Mouse (Mus musculus) myocyte (in vitro differentiated cells): ENCODE results near the gene Eef1a1. TPM values are rescaled to one million over a fixed set of nuclear protein-coding genes. Genes with fewer than 3 reads are reported as not detected.
"Not testable (repeated sequence)": the region's sequence is repeated elsewhere in the genome, so short reads cannot be mapped to it uniquely, and the experiment has no call there.

Experiments used
- H3K27me3 ChIP-seq: one replicate; pipeline ENCODE4 v1.6.1; 2011; ENCODE audit not compliant: control insufficient read depth, insufficient read depth, insufficient read length
- H3K36me3 ChIP-seq: one replicate; pipeline ENCODE4 v1.6.1; 2011; ENCODE audit not compliant: control insufficient read depth, insufficient read depth
- H3K4me2 ChIP-seq: one replicate; pipeline ENCODE4 v1.6.1; 2011; ENCODE audit warnings: low read depth, control low read depth
- H3K4me3 ChIP-seq: one replicate; pipeline ENCODE4 v1.5.1; 2011; ENCODE audit warnings: mild to moderate bottlenecking, control low read depth, moderate library complexity
- H3K79me2 ChIP-seq: one replicate; pipeline ENCODE4 v1.6.1; 2011; ENCODE audit not compliant: control insufficient read depth, insufficient read depth
- H3ac ChIP-seq: one replicate; pipeline ENCODE4 v1.6.1; 2011; ENCODE audit not compliant: control insufficient read depth, insufficient read length
- CEBPB ChIP-seq: IDR thresholded peaks from 2 replicates; pipeline ENCODE4 v1.6.1; 2011; ENCODE audit warnings: mild to moderate bottlenecking, moderate library complexity; ENCODE audit not compliant: poor library complexity, insufficient read depth, severe bottlenecking
- E2F4 ChIP-seq: IDR thresholded peaks from one replicate; pipeline ENCODE4 v1.6.1; 2011; ENCODE audit warnings: mild to moderate bottlenecking, control low read depth, moderate library complexity; ENCODE audit not compliant: insufficient read depth
- MAX ChIP-seq: IDR thresholded peaks from one replicate; pipeline ENCODE4 v1.6.1; 2011; ENCODE audit warnings: low read depth, mild to moderate bottlenecking, control low read depth
- MYOD1 ChIP-seq, 3 experiments: IDR thresholded peaks; one replicate each; pipeline ENCODE4 v1.6.1; 2011; ENCODE audit warnings: control low read depth in 2 of 3, low read depth in 2 of 3, mild to moderate bottlenecking in 2 of 3, moderate library complexity in 1 of 3; ENCODE audit not compliant: insufficient read length in 2 of 3, control insufficient read depth in 1 of 3
- MYOG ChIP-seq, 3 experiments: IDR thresholded peaks; one replicate each; pipeline ENCODE4 v1.6.1; 2011; ENCODE audit warnings: control low read depth in 2 of 3, low read depth in 2 of 3, mild to moderate bottlenecking in 2 of 3; ENCODE audit not compliant: insufficient read length in 2 of 3, control insufficient read depth in 1 of 3, insufficient read depth in 1 of 3
- POLR2A ChIP-seq: IDR thresholded peaks from one replicate; pipeline ENCODE4 v1.6.1; 2011; ENCODE audit warnings: low read depth, mild to moderate bottlenecking, control low read depth, moderate library complexity; ENCODE audit not compliant: insufficient read length
- POLR2AphosphoS2 ChIP-seq: IDR thresholded peaks from one replicate; pipeline ENCODE4 v1.6.1; 2011; ENCODE audit warnings: low read depth, control low read depth; ENCODE audit not compliant: insufficient read length
- REST ChIP-seq: IDR thresholded peaks from one replicate; pipeline ENCODE4 v1.6.1; 2011; ENCODE audit warnings: mild to moderate bottlenecking, control low read depth, moderate library complexity; ENCODE audit not compliant: insufficient read depth, insufficient read length
- SRF ChIP-seq: IDR thresholded peaks from one replicate; pipeline ENCODE4 v1.6.1; 2011; ENCODE audit warnings: low read depth; ENCODE audit not compliant: control insufficient read depth, insufficient read length
- TCF12 ChIP-seq: IDR thresholded peaks from one replicate; pipeline ENCODE4 v1.6.1; 2011; ENCODE audit warnings: mild to moderate bottlenecking, control low read depth; ENCODE audit not compliant: poor library complexity, insufficient read depth, severe bottlenecking
- TCF3 ChIP-seq: IDR thresholded peaks from one replicate; pipeline ENCODE4 v1.6.1; 2011; ENCODE audit warnings: low read depth, control low read depth; ENCODE audit not compliant: insufficient read length
- USF1 ChIP-seq: IDR thresholded peaks from one replicate; pipeline ENCODE4 v1.6.1; 2011; ENCODE audit warnings: low read depth, mild to moderate bottlenecking, control low read depth, moderate library complexity
- polyA plus RNA-seq: library from polyadenylated mRNA; unstranded; fragments of >200 nt; fragmentation: generic; extraction: Trizol; gene quantifications from one replicate; pipeline ENCODE4 v1.2.1, GENCODE M21; 2012; ENCODE audit warnings: missing spikeins

Eef1a1 gene
- polyA plus RNA-seq, 1 experiment = 8,203 TPM

DNA sequence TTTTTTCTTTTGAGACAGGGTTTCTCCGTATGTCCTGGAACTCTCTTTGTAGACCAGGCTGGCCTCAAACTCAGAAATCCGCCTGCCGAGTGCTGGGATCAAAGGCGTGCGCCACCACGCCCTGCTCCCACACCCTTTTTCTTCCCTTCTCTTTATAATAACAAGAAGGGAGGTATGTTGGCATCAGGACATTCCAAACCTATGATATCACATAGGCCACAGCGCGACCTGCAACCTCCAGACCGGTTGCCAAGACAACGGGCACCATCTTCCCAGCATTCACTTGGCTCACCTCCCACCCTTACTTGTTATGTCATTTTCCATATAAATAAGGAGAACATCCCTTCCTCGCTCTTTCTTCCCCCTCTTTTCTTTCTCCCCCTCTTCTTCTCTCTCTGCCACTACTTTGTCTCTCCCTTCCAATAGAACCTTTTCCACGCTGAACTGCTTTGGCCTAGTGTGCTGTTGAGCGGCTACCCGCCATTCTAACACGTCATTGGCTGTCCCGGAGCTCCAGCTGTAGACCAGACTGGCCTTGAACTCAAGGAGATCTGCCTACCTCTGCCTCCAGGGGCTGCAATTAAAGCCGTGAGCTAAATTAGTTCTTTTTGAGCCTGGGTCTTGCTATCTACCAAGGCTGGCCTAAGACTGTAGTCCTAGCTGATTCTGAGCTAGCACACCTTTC is 36.6 kb upstream of the Eef1a1 start:
- H3K27me3 ChIP-seq = no peaks in the 10 kb centered on the region
- H3K4me3 ChIP-seq = no peak overlapping the region
- H3K36me3 ChIP-seq = no peaks in the 10 kb centered on the region
- no peaks in the 10 kb centered on the region for H3K79me2 ChIP-seq
- no peak overlapping the region for H3K4me2 ChIP-seq
- TF ChIP-seq POLR2AphosphoS2 = no peak
- TF ChIP-seq REST = no peak
- no peak for TF ChIP-seq USF1
- TF ChIP-seq MYOG (IDR thresholded peaks at IDR 0.05; ENCODE audit: control insufficient read depth in 1 of 3, insufficient read depth in 1 of 3, insufficient read length in 2 of 3, low read depth in 2 of 3) = no peak
- TF ChIP-seq CEBPB = no peak
- TF ChIP-seq MAX = no peak
- TF ChIP-seq MYOD1 (IDR thresholded peaks at IDR 0.05; ENCODE audit: control insufficient read depth in 1 of 3, insufficient read length in 2 of 3, low read depth in 2 of 3) = no peak
- TF ChIP-seq TCF12 = no peak
- TF ChIP-seq TCF3 = no peak
- TF ChIP-seq POLR2A = no peak
- TF ChIP-seq E2F4 = no peak
- no peak for TF ChIP-seq SRF
- no peak overlapping the region for H3ac ChIP-seq

DNA sequence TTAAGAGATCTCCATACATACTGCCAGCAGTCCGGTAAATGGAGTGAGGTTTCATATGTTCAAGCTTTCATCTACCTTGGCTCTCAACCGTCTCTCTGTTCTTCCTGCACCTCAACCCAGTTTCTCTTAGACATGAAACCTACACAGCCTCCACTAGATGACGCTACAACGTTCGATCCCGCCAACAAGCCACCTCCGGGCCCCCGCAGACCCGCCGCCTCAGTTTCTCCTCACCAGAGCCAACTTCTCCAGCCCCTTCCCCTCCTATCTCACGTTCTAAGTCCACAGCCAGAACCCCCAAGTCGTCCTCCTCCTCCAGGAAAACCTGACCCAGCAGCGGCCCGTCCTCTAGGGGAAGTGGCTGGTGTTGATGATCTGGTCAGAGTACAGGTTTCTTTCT is 32.7 kb upstream of the Eef1a1 start:
- Histone ChIP-seq H3K27me3 (no peaks in the 10 kb centered on the region), H3K4me3 (peak overlapping the region; percentile 37)
- TF ChIP-seq MYOD1 (IDR thresholded peaks at IDR 0.05; ENCODE audit: control insufficient read depth in 1 of 3, insufficient read length in 2 of 3, low read depth in 2 of 3) = no peak
- TF ChIP-seq SRF = no peak
- TF ChIP-seq MYOG (IDR thresholded peaks at IDR 0.05; ENCODE audit: control insufficient read depth in 1 of 3, insufficient read depth in 1 of 3, insufficient read length in 2 of 3, low read depth in 2 of 3) = no peak
- TF ChIP-seq POLR2AphosphoS2 = no peak
- TF ChIP-seq REST = no peak
- TF ChIP-seq TCF12 = no peak
- TF ChIP-seq TCF3 = no peak
- TF ChIP-seq E2F4 = no peak
- TF ChIP-seq CEBPB = no peak
- TF ChIP-seq USF1 = no peak
- no peak for TF ChIP-seq POLR2A
- no peak for TF ChIP-seq MAX

DNA sequence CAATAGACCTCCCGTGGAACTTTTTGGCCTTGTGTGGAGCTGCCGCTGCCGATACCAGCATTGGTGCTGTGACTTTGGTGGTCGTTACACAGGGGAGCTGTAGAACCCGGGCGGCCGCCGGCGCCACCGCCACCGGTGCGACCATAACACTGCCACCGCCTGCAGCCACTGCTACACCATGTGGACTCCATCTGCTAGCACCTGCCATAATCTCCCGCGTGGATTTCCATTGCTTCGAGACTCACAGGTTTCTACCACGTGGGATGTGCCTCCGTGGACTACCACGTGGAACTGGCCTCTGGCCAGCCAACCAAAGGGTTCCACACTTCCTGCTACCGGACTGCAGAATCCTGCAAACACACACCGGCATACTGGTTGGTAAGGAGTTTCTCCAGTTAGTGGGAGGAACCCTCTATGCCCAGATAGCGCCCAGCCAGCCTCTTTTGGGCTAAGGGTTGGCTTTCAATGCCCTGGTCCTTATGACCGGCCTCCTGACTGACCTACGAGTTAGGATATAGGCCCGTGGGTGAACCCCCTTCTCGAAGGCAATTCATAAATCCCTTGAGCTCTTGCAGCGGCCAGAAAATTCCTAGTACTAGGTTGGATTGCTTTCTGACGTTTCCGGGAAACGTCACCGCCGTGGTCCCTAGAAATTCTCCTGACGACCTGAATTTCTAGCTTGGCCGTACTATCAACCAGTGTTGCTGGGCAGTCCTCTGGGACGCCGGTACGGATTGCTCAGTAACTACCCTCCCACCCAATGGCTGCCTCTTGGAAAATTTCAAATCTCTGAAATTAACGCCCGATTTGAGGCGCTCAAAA is 32.0 kb upstream of the Eef1a1 start:
- Histone ChIP-seq H3K27me3 (no peaks in the 10 kb centered on the region), H3K4me3 (peak overlapping the region; percentile 37), H3ac (peak overlapping the region; percentile 18), H3K4me2 (peak overlapping the region; percentile 86), H3K79me2 (no peaks in the 10 kb centered on the region), H3K36me3 (no peaks in the 10 kb centered on the region)
- TF ChIP-seq E2F4 (no peak), USF1 (no peak), MYOD1 (IDR thresholded peaks at IDR 0.05; ENCODE audit: control insufficient read depth in 1 of 3, insufficient read length in 2 of 3, low read depth in 2 of 3) (no peak), POLR2A (no peak), POLR2AphosphoS2 (no peak), MAX (no peak), MYOG (IDR thresholded peaks at IDR 0.05; ENCODE audit: control insufficient read depth in 1 of 3, insufficient read depth in 1 of 3, insufficient read length in 2 of 3, low read depth in 2 of 3) (no peak), SRF (no peak), REST (no peak), TCF12 (no peak), TCF3 (no peak), CEBPB (no peak)

More for the DNA sequence above, 32.7 kb upstream of the Eef1a1 start:
- Histone ChIP-seq H3ac (no peak overlapping the region), H3K36me3 (no peaks in the 10 kb centered on the region), H3K4me2 (peak overlapping the region; percentile 86), H3K79me2 (no peaks in the 10 kb centered on the region)

DNA sequence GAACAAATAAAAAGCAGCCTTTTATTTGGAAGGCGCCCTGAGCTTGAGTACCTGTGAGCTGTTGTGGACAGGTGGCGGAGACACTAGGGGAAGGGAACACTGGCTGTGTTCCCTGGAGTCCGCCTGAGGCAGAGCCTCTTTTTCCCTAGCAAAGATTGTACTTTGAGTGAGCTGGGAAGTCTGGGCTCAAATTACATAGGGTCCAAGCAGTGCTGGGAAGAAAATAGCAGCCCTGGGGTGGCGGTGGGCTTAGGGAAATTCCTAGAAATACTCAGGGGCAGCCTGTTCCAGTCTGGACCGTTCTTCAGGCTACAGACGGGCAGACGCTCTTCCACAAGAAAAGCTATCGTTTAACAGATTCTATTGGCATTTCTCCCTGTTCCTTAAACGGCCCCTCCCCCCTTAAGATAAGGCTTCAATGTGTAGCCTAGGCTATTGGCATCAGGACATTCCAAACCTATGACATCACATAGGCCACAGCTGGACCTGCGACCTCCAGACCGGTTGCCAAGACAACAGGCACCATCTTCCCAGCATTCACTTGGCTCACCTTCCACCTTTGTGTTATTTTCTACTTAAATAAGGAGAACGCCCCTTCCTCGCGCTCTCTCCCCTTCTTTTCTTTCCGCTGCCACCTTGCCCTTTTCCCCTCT is 31.3 kb upstream of the Eef1a1 start:
- Histone ChIP-seq H3K4me3 (peak overlapping the region; percentile 37), H3K36me3 (no peaks in the 10 kb centered on the region), H3ac (no peak overlapping the region), H3K27me3 (no peaks in the 10 kb centered on the region), H3K4me2 (peak overlapping the region; percentile 86), H3K79me2 (no peaks in the 10 kb centered on the region)
- TF ChIP-seq CEBPB (no peak), MYOG (IDR thresholded peaks at IDR 0.05; ENCODE audit: control insufficient read depth in 1 of 3, insufficient read depth in 1 of 3, insufficient read length in 2 of 3, low read depth in 2 of 3) (no peak), E2F4 (no peak), USF1 (no peak)

DNA sequence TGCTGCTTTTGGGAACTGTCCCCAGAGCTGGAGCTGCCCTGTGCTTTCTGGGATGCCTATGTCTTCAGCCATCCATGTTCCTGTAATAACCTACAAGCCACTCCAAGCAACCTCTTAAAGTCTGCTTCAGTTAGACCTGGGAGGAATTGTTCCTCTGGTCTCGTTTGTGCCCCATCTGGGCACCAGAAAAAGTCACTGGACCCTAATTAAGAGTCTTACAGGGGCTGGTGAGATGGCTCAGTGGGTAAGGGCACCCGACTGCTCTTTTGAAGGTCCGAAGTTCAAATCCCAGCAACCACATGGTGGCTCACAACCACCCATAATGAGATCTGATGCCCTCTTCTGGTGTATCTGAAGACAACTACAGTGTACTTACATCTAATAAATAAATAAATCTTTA is 28.3 kb upstream of the Eef1a1 start:
- not testable (repeated sequence) for H3K4me3 ChIP-seq, H3K79me2 ChIP-seq, H3K4me2 ChIP-seq, H3K27me3 ChIP-seq, H3ac ChIP-seq, H3K36me3 ChIP-seq
